Mouse (Mus musculus) kidney, adult 8-10 months (tissue): Measurements from ENCODE around the gene Plce1.

Source experiments
- DNase-seq, 2 experiments: peaks; one replicate each; pipeline ENCODE4 v3.0.0; 2022

The Plce1 gene

DNA sequence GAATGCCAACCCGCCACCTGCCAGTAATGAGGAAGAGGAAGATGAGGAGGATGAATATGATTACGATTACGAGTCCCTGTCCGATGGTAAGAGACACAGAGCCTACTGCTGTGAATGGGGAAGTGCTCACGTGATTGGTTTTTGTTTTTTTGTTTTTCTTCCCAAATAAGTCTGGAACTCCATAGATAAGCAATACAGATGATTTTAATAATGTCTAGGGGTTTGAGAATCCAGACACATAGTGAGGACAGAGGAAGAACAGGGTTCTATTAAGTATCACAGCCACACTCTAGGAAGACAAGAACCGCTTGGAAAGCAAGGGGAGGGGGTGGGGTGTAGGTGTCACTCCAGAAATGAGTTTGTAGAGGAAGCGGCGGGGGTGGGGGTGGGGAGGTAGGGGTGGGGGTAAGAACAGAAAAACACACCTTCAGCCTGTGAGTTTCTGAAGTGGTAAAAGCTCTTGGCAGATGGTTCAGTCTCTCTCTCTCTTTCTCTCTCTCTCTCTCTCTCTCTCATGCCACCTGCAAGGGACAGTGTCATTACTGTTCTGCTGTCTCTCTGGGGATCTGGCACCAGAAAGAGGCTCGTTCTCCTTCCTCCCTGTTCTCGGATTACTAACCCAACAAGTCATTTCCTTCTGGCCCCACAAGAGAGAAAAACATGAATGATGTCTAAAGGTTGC is 265.0 kb downstream of the Plce1 start:
- no peak for DNase-seq

DNA sequence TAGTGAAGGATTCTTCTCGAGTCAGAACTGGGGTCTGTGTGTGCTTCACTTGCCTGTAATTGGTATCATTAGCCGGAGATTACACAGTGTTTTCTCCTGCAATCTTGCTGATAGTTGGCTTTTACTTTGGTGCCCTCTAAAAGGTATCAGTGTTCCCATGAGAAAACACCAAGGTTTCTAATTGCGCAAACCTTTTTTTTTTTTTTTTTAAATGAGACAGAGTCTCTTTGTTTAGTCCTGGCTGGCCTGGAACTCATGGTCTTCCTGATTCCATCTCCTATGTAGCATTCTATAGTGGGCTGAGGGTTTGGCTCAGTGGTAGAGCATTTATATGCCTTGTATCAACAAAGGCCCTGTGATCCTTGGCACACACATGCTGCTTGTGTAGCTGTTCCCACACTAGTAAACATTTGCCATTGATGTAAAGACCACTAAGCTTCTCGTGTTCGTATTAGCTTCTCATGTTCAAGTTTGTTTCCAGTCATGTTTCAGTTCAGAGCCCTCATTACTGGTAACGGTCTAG is 265.6 kb downstream of the Plce1 start:
- no peak for DNase-seq

DNA sequence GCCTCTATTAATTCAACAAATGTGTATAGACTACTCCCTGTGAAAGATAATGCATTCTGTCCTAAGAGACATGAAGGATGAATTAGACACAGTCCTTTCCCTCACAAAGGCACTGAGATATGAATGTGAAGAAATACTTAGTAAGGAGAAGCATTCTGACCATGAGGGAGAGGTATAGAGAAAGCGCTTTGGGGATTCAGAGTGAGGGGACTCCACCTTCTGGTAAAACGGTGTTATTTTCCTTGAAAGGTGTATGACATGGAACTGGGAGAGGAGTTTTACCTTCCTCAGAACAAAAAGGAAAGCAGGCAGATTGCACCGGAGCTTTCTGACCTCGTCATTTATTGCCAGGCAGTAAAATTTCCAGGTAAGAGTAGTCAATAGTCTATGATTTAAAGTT is 269.3 kb downstream of the Plce1 start:
- no peak for DNase-seq

DNA sequence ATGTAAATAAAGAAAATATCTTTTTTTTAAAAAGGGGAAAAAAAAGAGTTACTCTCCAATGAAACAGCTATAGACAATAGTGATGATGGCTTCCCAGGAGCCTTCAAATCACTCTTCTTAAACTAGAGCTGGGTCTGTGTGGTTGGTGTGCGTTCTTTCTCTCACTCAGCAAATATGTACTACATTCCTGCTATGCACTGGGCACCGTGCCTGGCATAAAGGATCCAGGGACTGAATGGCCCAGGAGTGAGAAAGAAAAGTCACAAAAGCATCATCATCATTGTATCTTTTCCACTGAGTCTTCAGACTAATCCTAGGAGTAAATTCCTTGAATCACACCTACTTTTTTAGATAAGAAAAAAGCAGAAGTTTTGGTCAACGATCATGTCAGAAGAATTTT is 276.3 kb downstream of the Plce1 start:
- no peak for DNase-seq

- DNase-seq = no peak
Observed at GRCm38 (mm10) chr19:38758056-38758455, 277.1 kb downstream of the Plce1 start.

DNA sequence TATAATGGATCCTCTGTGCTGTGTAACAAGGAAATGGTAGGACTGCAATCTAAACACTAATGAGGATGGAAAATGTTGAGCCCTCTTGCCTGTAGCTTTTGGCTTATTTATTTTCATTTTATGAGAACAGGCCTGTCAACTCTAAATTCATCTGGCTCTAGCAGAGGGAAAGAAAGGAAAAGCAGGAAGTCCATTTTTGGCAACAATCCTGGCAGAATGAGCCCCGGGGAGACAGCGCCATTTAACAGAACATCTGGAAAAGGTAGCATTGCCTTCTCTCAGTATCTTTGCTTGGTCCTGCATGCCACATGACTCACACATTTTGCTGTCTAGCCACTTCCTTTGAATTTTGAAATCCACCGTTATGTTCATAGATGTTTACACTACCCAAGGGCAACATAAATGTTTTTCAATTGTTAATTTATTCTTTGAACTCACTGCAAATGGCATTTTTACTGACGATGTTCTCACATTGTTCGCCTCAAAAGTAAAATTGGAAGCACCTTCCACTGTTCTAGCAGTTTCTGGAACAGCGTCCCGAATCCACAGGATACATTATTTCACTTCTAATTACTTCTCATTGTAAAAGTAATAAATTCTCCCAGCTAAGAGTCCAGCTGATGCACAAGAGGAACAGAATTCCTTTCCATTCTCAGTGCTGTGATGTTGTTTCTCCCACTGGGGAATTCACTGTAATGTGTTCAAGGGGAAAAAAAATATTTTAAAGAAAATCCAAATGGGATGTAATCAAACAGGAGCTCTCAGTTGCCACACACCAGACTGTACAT is 278.0 kb downstream of the Plce1 start:
- no peak for DNase-seq

DNA sequence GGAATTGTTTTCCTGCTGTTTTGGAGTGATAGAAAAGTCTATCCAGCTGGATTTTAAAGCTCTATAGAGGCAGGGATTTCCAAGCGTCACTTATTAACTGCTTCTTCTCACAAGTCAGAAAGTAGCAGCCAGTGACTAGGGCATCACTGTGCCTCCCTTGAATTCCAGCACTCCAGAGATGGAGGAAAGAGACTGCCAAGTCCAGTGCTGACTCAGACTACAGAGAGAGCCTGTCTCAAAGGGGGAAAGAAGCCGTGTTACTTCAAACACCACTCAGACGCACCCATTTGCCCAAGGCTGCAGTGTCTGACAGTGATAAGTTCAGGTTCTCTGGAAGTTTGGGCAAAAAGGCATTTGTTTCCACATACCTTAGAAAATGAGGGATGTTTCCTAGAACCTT is 279.5 kb downstream of the Plce1 start:
- no peak for DNase-seq

- DNase-seq = no peak
Observed at GRCm38 (mm10) chr19:38766306-38766705, 285.4 kb downstream of the Plce1 start.

GRCm38 (mm10) chr19:38775548-38775947 is 294.6 kb downstream of the Plce1 start:
- peak; percentile 17 to 64 for DNase-seq

- DNase-seq = no peak
Observed at GRCm38 (mm10) chr19:38778805-38779204, 297.9 kb downstream of the Plce1 start.

DNA sequence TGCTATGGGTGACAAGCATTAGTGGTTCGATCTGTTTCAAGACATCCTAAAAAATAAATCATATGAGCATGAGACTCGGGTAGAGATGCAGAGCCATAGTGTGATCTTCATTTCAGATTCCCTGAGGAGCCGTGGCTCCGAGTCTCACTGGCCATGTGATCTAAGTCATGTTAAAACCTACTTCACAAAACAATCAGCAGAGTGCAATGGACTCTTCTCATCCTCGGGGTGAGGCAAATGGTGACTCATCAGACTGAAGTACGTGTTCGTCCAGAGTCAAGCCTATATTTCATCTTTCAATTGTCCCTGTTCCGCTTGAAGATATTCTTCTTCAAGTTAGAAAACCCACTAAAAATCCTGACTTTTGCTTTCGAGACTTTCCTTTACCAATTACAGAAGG is 302.6 kb downstream of the Plce1 start:
- DNase-seq = no peak

DNA sequence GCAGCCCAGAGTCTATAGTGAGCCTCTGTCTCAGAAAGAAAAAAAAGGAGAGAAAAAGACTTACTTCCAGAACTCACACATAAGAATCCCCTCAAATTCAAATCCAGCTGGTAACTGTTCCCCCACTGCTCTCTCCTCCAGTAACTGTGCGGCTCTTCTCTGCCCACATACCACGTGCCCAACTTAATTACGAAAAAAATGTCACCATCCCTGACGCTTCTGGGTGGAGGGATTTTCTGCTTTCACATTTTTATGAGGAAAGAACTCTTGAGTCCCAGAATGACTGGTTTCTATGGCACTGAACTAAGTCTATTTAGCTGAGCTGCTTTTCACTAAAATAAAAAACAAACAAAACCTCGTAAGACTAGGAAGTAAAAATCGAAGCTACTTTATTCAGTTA is 306.8 kb downstream of the Plce1 start:
- DNase-seq = no peak

DNA sequence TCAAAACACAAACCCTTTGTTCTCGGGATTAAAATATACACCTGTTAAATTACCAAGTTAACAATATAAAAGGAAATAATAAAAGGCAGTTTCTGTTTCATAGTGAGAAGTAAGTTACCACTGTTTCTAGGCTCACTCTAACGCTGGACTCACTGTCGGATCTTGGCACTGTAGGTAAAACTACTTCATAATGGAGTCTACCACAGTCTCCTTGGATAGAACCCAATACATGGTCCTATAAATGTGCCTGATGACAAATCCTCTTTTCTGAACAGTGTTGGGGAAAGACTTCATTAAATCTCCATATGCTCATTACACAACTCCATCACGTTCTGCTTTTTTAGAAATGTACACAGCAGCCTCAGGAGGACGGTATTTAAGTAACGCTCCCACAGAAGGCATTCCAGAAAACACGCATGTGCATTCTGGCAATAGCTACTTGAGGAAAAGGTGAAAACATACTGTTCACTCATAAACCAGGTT is 312.7 kb downstream of the Plce1 start:
- no peak for DNase-seq

DNA sequence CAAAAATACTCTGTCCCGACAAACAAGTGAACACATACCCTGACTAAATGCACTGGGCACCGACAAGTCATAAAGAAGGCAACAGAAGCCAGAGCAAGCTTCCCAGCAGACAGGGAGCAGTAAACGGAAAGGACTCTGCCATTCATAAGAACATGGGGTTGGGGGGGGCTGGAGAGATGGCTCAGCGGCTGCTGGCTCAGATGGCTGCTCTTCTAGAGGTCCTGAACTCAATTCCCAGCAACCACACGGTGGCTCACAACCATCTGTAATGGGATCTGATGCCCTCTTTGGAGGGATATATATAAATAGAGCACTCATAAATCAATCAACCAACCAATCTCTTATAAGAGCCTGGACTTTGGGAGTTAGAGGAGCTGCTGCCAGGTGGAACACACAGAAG is 315.6 kb downstream of the Plce1 start:
- DNase-seq = no peak

DNA sequence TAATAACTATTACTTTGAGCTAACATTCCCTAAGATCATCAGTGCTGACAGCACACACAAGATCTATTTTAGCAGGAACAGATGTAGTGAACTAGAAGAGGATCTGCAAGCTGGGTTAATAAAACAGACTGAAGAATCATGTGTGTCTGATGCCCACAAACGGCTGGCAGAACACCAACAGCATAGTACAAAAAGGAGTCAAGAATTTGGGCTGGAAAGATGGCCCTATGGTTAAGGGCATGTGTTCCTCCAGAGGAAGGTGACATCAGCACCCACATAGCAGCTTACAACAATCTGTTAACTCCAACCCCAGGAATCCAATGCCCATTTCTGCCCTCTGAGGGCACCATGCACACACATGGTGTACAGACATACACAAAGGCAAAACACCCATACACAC is 317.4 kb downstream of the Plce1 start:
- DNase-seq = no peak

DNA sequence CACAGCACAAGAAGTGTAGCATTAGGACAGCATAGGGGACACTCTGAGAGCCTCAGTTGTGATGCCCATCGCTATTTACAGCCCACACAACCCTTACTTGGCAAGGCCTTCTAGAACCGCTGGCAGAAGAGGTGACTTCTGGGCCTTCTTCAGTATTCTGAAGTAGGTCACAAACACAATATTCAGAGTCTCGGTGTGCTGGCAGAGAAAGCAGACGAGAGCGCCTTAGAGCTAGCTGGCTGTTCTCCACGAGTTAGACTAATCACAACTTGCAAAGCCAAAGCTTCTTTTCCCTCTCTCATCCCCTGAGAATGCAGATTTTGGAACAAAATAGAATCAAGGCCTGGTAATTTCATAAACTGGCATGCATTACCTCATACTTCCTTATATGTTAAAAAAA is 317.9 kb downstream of the Plce1 start:
- DNase-seq = no peak

DNA sequence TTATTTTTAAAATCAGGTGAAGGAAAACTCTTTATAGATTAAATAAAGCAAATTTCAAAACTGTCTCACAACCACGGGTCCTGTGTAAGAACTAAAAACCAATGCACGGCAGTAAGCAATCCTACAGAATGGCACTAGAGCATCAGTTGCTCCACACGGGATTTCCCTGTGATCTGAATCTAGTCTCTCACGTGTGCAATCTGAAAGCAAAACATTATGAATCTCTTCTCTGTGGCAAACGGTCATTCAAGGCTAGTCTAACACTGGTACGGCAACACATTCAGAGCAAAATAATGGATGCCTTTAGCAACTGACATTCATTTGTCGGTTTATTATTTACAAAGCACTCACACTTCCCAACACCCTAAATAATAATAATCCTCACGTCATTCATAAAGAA is 337.3 kb downstream of the Plce1 start:
- DNase-seq = no peak

- peak; percentile 86 to 93 for DNase-seq
Observed at GRCm38 (mm10) chr19:38818766-38819426, 338.0 kb downstream of the Plce1 start, which contains the start of gene Noc3l. TSS of gene Noc3l (minus strand) at chr19:38819237.

DNA sequence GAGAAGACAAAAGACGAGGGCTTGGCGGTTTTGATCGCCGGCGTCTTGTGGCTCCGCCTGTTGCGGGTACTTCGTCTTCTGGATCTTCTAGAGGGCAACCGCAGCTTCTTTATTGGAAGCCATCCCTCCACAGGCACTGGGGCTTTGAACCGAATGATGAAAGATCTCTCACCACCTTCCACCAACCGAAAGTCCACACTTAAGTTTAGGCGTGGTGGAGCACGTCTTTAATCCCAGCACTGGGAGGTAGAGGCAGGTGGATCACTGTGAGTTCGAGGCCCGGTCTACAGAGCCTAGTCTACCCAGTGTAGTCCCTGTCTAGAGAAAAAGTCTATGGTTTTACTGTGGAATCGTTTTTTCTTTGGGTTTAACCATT is 338.5 kb downstream of the Plce1 start:
- DNase-seq = peak in 1 of 2 experiments; percentile 5

GRCm38 (mm10) chr19:38820186-38820804 is 339.4 kb downstream of the Plce1 start:
- no peak for DNase-seq

DNA sequence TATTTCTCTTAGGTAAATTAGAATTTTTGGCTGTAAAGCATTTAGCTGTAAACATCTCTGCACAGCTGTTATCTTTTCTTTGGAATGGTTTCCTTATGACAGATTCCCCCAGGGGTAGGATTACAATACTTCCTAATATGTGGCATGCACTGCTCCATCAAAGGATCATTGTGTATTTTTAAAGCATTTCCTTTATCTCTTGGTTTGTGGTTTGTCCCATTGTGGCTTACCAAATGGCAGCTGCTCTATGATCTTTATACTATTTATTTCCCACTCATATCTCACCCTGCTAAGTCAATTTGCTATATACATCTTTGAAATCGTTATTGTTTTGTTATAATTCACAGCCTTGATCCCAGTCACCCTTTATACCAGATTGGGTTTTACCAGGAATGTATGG is 352.3 kb downstream of the Plce1 start:
- DNase-seq = no peak
